Mouse (Mus musculus): ENCODE results near the gene Gng7. TPM values are rescaled to one million over a fixed set of nuclear protein-coding genes. Genes with fewer than 3 reads are reported as not detected.

The Gng7 gene
- total and polyA plus RNA-seq, 3 experiments, result 0.24 to 0.47 TPM; not detected in 1

GRCm38 (mm10) chr10:80991945-80992344, 22.8 kb downstream of the Gng7 start:
- no peak for DNase-seq (ENCODE audit: extremely low read depth)
- Histone ChIP-seq H3K4me3 (replicated peaks in 1 of 3; ENCODE audit: low read depth in 2 of 3, low read length in 2 of 3, poor library complexity in 1 of 3) (no peak overlapping the region), H3K4me2 (ENCODE audit: insufficient read depth, low read depth, poor library complexity, severe bottlenecking) (no peak overlapping the region), H3K27ac (ENCODE audit: insufficient read depth, low read depth) (no peak overlapping the region), H3K9me3 (replicated peaks; ENCODE audit: low read length) (peaks cover 4% of the 10 kb centered on the region), H3K4me1 (ENCODE audit: control insufficient read depth in 1 of 2, insufficient read depth in 2 of 2) (peaks cover 18 to 52% of the 10 kb centered on the region in 2 experiments), H3K27me3 (replicated peaks) (peaks cover 40% of the 10 kb centered on the region), H3K9ac (ENCODE audit: insufficient read depth, low read depth) (no peak overlapping the region), H3K36me3 (replicated peaks in 1 of 2; ENCODE audit: control insufficient read depth in 1 of 2, insufficient read depth in 1 of 2, low read length in 1 of 2) (no peaks in the 10 kb centered on the region), H3K79me2 (replicated peaks; ENCODE audit: control insufficient read depth, extremely low read depth, insufficient read depth, poor library complexity, severe bottlenecking) (no peaks in the 10 kb centered on the region)
- TF ChIP-seq SIN3A (IDR thresholded peaks at IDR 0.05; ENCODE audit: low read length) (no peak), CHD2 (IDR thresholded peaks at IDR 0.05; ENCODE audit: low read length) (no peak), USF1 (IDR thresholded peaks at IDR 0.05; ENCODE audit: low read depth, low read length) (no peak), ZMIZ1 (IDR thresholded peaks at IDR 0.05; ENCODE audit: low read depth, low read length) (no peak), EP300 (IDR thresholded peaks at IDR 0.05; ENCODE audit: low read length) (no peak), USF2 (conservative IDR thresholded peaks at IDR 0.05; ENCODE audit: low read depth, low read length) (no peak), KAT2A (IDR thresholded peaks at IDR 0.05; ENCODE audit: insufficient replicate concordance, low read length) (no peak), ZNF384 (IDR thresholded peaks at IDR 0.05; ENCODE audit: low read depth, low read length) (no peak), JUN (IDR thresholded peaks at IDR 0.05; ENCODE audit: insufficient read depth, low read depth, low read length) (no peak), POLR2AphosphoS2 (IDR thresholded peaks at IDR 0.05; ENCODE audit: low read depth, low read length) (no peak), MAZ (IDR thresholded peaks at IDR 0.05; ENCODE audit: low read depth, low read length) (no peak), SMC3 (IDR thresholded peaks at IDR 0.05; ENCODE audit: low read depth, low read length) (no peak), ELF1 (IDR thresholded peaks at IDR 0.05; ENCODE audit: low read depth, low read length) (no peak), MAFK (IDR thresholded peaks at IDR 0.05; ENCODE audit: insufficient replicate concordance, low read length) (no peak), MYC (IDR thresholded peaks at IDR 0.05; ENCODE audit: low read depth, low read length) (no peak), ZKSCAN1 (IDR thresholded peaks at IDR 0.05; ENCODE audit: borderline replicate concordance, low read depth, low read length) (no peak), MXI1 (IDR thresholded peaks at IDR 0.05; ENCODE audit: low read depth, low read length) (no peak), BHLHE40 (IDR thresholded peaks at IDR 0.05; ENCODE audit: low read depth, low read length) (no peak)
- in situ Hi-C loops (cut with MboI; ENCODE audit: low pct_ligation_motif_present, low pct_unique_long_range_greater_than_20kb, low sequenced_read_pairs), result loop anchor here (5.0 to 10.0 kb wide), 3 partner anchors 65 to 187 kb away; partner anchors contain the start of gene Amh
- dilution Hi-C loops (cut with MboI; ENCODE audit: extremely low pct_ligation_motif_present, extremely low pct_unique_long_range_greater_than_20kb, low sequenced_read_pairs), result no loop called here

GRCm38 (mm10) chr10:80991007-80991406, 23.7 kb downstream of the Gng7 start:
- TF ChIP-seq CTCF (conservative IDR thresholded peaks at IDR 0.05 in 1 of 2, IDR thresholded peaks at IDR 0.05 in 1 of 2; ENCODE audit: low read depth in 2 of 2, low read length in 2 of 2) (peak; percentile 34 to 75; a peak in 3 of 4 replicates), MYC (IDR thresholded peaks at IDR 0.05; ENCODE audit: low read depth, low read length) (0 out of 2 replicates have a peak, but pooled peaks have one; percentile 17), ZKSCAN1 (IDR thresholded peaks at IDR 0.05; ENCODE audit: borderline replicate concordance, low read depth, low read length) (no peak), RAD21 (IDR thresholded peaks at IDR 0.05; ENCODE audit: low read depth, low read length) (peak; percentile 74), ZC3H11A (IDR thresholded peaks at IDR 0.05; ENCODE audit: low read depth, low read length) (peak; percentile 36; the same call in 1 of the 2 replicates), SMC3 (IDR thresholded peaks at IDR 0.05; ENCODE audit: low read depth, low read length) (peak; percentile 77)
- peaks cover 21 to 61% of the 10 kb centered on the region in 2 experiments for H3K4me1 ChIP-seq (ENCODE audit: control insufficient read depth in 1 of 2, insufficient read depth in 2 of 2)
- H3K36me3 ChIP-seq (replicated peaks in 1 of 2; ENCODE audit: control insufficient read depth in 1 of 2, insufficient read depth in 1 of 2, low read length in 1 of 2), result no peaks in the 10 kb centered on the region
- no peak overlapping the region for H3K4me2 ChIP-seq (ENCODE audit: insufficient read depth, low read depth, poor library complexity, severe bottlenecking)
- H3K27me3 ChIP-seq (replicated peaks), result peaks cover 38% of the 10 kb centered on the region
- dilution Hi-C loops (cut with MboI; ENCODE audit: extremely low pct_ligation_motif_present, extremely low pct_unique_long_range_greater_than_20kb, low sequenced_read_pairs), result no loop called here
- H3K9me3 ChIP-seq (replicated peaks; ENCODE audit: low read length), result peaks cover 3% of the 10 kb centered on the region
- in situ Hi-C loops (cut with MboI; ENCODE audit: low pct_ligation_motif_present, low pct_unique_long_range_greater_than_20kb, low sequenced_read_pairs), result loop anchor here (5.0 to 10.0 kb wide), 3 partner anchors 64 to 186 kb away; partner anchors contain the start of gene Amh
- no peak overlapping the region for H3K4me3 ChIP-seq (replicated peaks in 1 of 3; ENCODE audit: low read depth in 2 of 3, low read length in 2 of 3, poor library complexity in 1 of 3)
- H3K79me2 ChIP-seq (replicated peaks; ENCODE audit: control insufficient read depth, extremely low read depth, insufficient read depth, poor library complexity, severe bottlenecking), result no peaks in the 10 kb centered on the region
- peak; percentile 59 for DNase-seq (ENCODE audit: extremely low read depth)
- H3K9ac ChIP-seq (ENCODE audit: insufficient read depth, low read depth), result no peak overlapping the region
- no peak overlapping the region for H3K27ac ChIP-seq (ENCODE audit: insufficient read depth, low read depth)

Measured in CH12.LX (cell line).